Mouse (Mus musculus) gastrocnemius, adult 2 months (tissue): ENCODE results near the gene Wdr61. TPM values are rescaled to one million over a fixed set of nuclear protein-coding genes. Genes with fewer than 3 reads are reported as not detected.

Source experiments
- DNase-seq: peaks from one replicate; pipeline ENCODE4 v3.0.0; 2022
- H3K27ac ChIP-seq: fragments of 200-600 bp; 2 replicates; pipeline ENCODE4 v1.8.1; 2022; ENCODE audit warnings: mild to moderate bottlenecking
- H3K4me3 ChIP-seq: fragments of 200-600 bp; 2 replicates; pipeline ENCODE4 v1.8.1; 2022; ENCODE audit warnings: mild to moderate bottlenecking, moderate library complexity
- CTCF ChIP-seq: fragments of 200-600 bp; IDR thresholded peaks from 2 replicates; pipeline ENCODE4 v1.8.1; 2022; ENCODE audit warnings: antibody characterized with exemption, mild to moderate bottlenecking, moderate library complexity
- intact Hi-C: fragments of 180-260 bp; cut with DNase I; formaldehyde crosslinking; loops from one replicate; pipeline ENCODE4 v1.15.1; 2025
- microRNA-seq: library from miRNA; unstranded; fragments of <30 nt; microRNA quantifications from one replicate; pipeline ENCODE4 v1.2.0, GENCODE M21; 2021
- total RNA-seq, 2 experiments: library from RNA; stranded (reverse); gene quantifications; 2 replicates each; pipeline ENCODE4 v1.2.3; 2021

Gene Wdr61
- total RNA-seq, 2 experiments from 2014 or later = 17.9 to 20.8 TPM

GRCm38 (mm10) chr9:54689446-54689845, 44.9 kb downstream of the Wdr61 start:
- DNase-seq = no peak
- intact Hi-C loops = no loop called here
- no peak for TF ChIP-seq CTCF
- no peak overlapping the region for H3K4me3 ChIP-seq
- no peak overlapping the region for H3K27ac ChIP-seq

GRCm38 (mm10) chr9:54687246-54688236, 46.8 kb downstream of the Wdr61 start:
- intact Hi-C loops = no loop called here
- Histone ChIP-seq H3K27ac (no peak overlapping the region), H3K4me3 (no peak overlapping the region)
- TF ChIP-seq CTCF = no peak
- DNase-seq = no peak

DNA sequence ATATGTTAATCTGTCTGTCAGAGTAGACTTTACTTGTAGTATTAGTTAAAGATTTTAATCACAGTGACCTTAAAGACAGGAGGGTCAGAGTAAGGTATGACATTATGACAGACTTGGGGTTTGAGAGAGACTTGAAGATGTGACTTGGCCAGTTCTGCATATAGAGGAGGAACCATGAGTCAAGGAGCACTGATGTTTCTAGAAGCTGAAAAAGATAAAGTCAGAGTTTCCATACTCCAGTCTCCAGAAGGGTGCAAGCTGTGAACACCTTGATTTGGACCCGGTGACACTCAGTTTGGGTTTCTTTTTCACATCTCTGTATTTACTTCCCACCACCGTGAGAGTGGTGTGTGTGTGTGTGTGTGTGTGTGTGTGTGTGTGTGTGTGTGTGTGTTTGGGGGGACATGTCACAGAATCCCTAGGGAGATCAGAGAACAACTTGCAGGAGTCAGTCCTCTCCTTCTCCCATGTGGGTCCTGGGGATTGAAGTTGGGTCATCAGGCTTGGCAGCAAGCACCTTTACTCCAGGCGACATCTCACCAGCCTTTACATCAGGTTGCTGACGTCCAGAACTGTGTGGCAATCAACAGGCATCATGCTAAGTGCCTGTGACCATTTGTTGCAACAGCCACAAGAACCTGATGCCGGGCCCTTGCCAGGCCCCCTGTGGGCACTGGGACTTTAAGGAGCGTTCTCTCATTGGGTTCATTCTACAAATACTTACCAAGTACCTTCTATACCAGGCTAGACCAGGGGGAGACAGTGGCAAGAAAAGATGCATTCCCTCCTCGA, 50.3 kb downstream of the Wdr61 start:
- no peak overlapping the region for H3K4me3 ChIP-seq
- no peak for TF ChIP-seq CTCF
- no peak for DNase-seq
- intact Hi-C loops = no loop called here
- no peak overlapping the region for H3K27ac ChIP-seq

- Histone ChIP-seq H3K27ac (no peak overlapping the region), H3K4me3 (no peak overlapping the region)
- no peak for TF ChIP-seq CTCF
- intact Hi-C loops = no loop called here
- no peak for DNase-seq
These were observed 51.5 kb downstream of the Wdr61 start for GRCm38 (mm10) chr9:54682846-54683245.

- peak; percentile 77 for DNase-seq
- Histone ChIP-seq H3K27ac (no peak overlapping the region), H3K4me3 (peak overlapping the region; percentile 70)
- TF ChIP-seq CTCF = peak; percentile 77
- intact Hi-C loops = loop anchor here (1.0 to 5.0 kb wide), 3 partner anchors 62 to 238 kb away; no protein-coding TSS in a partner anchor
These were observed 57.8 kb downstream of the Wdr61 start for GRCm38 (mm10) chr9:54676531-54676986.

DNA sequence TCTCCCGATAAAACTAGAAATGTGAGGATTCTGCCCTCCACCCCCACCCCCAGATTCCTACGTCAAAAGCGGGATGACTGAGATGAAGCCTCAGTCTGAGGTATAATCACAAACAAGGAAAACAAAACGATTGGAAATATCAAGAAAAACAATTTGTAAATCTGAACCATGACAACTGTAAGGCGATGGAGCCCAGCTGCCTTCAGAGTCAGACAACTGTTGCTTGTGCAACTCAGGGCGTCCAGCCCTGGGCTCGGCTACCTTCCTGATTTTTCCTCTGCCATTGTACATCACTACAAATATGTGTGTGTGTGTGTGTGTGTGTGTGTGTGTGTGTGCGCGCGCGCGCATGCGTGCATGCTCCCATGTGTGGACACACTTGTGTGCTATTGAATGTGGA, 60.4 kb downstream of the Wdr61 start:
- intact Hi-C loops = no loop called here
- no peak for TF ChIP-seq CTCF
- Histone ChIP-seq H3K27ac (no peak overlapping the region), H3K4me3 (no peak overlapping the region)
- DNase-seq = no peak

GRCm38 (mm10) chr9:54671962-54672361, 62.4 kb downstream of the Wdr61 start:
- Histone ChIP-seq H3K27ac (no peak overlapping the region), H3K4me3 (no peak overlapping the region)
- TF ChIP-seq CTCF = no peak
- no peak for DNase-seq
- intact Hi-C loops = no loop called here

- H3K4me3 ChIP-seq = no peak overlapping the region
- intact Hi-C loops = no loop called here
- no peak for TF ChIP-seq CTCF
- no peak overlapping the region for H3K27ac ChIP-seq
- no peak for DNase-seq
These were observed 65.9 kb downstream of the Wdr61 start for GRCm38 (mm10) chr9:54668455-54668854.

- Histone ChIP-seq H3K27ac (no peak overlapping the region), H3K4me3 (no peak overlapping the region)
- no peak for DNase-seq
- intact Hi-C loops = no loop called here
- no peak for TF ChIP-seq CTCF
These were observed 68.2 kb downstream of the Wdr61 start for GRCm38 (mm10) chr9:54666116-54666515.

Small RNA genes lying within 50 kb of the gene (microRNA-seq; reads per million reads assigned to microRNA genes)
- gene Mir5710 = not detected

Other genes starting within 250 kb of the Wdr61 start
- gene Dmxl2, start 232.9 kb downstream of the Wdr61 start, total RNA-seq = 1 to 10 TPM; 3.0 to 3.1 TPM
- not detected for gene Sh2d7, start 195.5 kb downstream of the Wdr61 start, total RNA-seq
- gene Cib2, start 174.3 kb downstream of the Wdr61 start, total RNA-seq = 100 to 1,000 TPM in 1 of 2 experiments, 10 to 100 TPM in 1; 95.5 to 143 TPM
- 100 to 1,000 TPM; 522 to 568 TPM for gene Idh3a, start 148.2 kb downstream of the Wdr61 start, total RNA-seq
- under 1 TPM; 0.15 to 0.28 TPM for gene Acsbg1, start 72.6 kb downstream of the Wdr61 start, total RNA-seq
- 10 to 100 TPM; 43.5 to 87.0 TPM for gene Dnaja4, start 35.6 kb downstream of the Wdr61 start, total RNA-seq
- gene Crabp1, start 30.2 kb upstream of the Wdr61 start, total RNA-seq = 1 to 10 TPM in 1 of 2 experiments, not detected in 1; 2.2 TPM
- 10 to 100 TPM; 18.3 to 21.8 TPM for gene Ireb2, start 129.3 kb upstream of the Wdr61 start, total RNA-seq
- under 1 TPM; 0.64 to 0.86 TPM for gene Hykk, start 182.8 kb upstream of the Wdr61 start, total RNA-seq
- gene Psma4, start 216.3 kb upstream of the Wdr61 start, total RNA-seq = 100 to 1,000 TPM; 131 TPM
- not detected for gene AY074887, start 216.5 kb upstream of the Wdr61 start, total RNA-seq
- not detected for gene Chrna5, start 246.4 kb upstream of the Wdr61 start, total RNA-seq